Mouse (Mus musculus): ENCODE measurements around the gene Gm28048.

- no peak for TF ChIP-seq CTCF (IDR thresholded peaks at IDR 0.05; ENCODE audit: control insufficient read depth, insufficient read depth, insufficient replicate concordance, low read depth, low read length)
- TF ChIP-seq POLR2A (IDR thresholded peaks at IDR 0.05; ENCODE audit: control insufficient read depth, low read depth, low read length): no peak
These were observed 99.0 kb downstream of the Gm28048 start for GRCm38 (mm10) chr11:22882926-22883325.
